8 mouse cellular contexts compared by ENCODE assay signal in genomic region chr15:81480977-81481379, GRCm38 (mm10). TPM values are rescaled to one million over a fixed set of nuclear protein-coding genes. Genes with fewer than 3 reads are reported as not detected.
A peak's percentile ranks its signal among the peaks of the same experiment; 100 is the strongest.
DNase-seq lines count a peak whose midpoint lies in the region; ATAC-seq and TF ChIP-seq lines count a peak whose summit lies in the region.

No protein-coding gene starts in this region.

- H3K4me3 ChIP-seq in heart, embryonic 14.5 days (ENCODE audit: control insufficient read depth in 1 of 2, insufficient read depth in 1 of 2, low read depth in 1 of 2, low read length in 2 of 2) = peak overlapping the region; percentile 33 to 40
- H3K4me3 ChIP-seq in macrophage (ENCODE audit: inconsistent target) = peak overlapping the region; percentile 43
- peak overlapping the region; percentile 62 for H3K4me3 ChIP-seq in spleen, adult 2 months (ENCODE audit: extremely low read depth, insufficient read depth, insufficient read length)

- peak; percentile 90 for ATAC-seq in CD4-positive, CD25-positive, alpha-beta regulatory T cell, adult 4 months
- no peak for ATAC-seq in heart, embryonic 14.5 days (ENCODE audit: insufficient number of reproducible peaks, insufficient read depth, low FRiP score, low read depth)

- H3K4me1 ChIP-seq in heart, embryonic 14.5 days (ENCODE audit: control insufficient read depth in 2 of 2, insufficient read depth in 2 of 2, low read length in 2 of 2) = peaks cover 2 to 3% of the 10 kb centered on the region in 2 experiments; a peak in 1 of 4 replicates
- H3K4me1 ChIP-seq in spleen, adult 2 months (ENCODE audit: control insufficient read depth, insufficient read depth, insufficient read length) = no peaks in the 10 kb centered on the region

- 0 out of 2 replicates have a peak, but pooled peaks cover 3% of the 10 kb centered on the region for H3K36me3 ChIP-seq in heart, embryonic 14.5 days (ENCODE audit: control insufficient read depth, insufficient read depth, low read length)
- H3K36me3 ChIP-seq in macrophage (ENCODE audit: inconsistent target) = no peaks in the 10 kb centered on the region
- H3K36me3 ChIP-seq in spleen, adult 2 months (ENCODE audit: control insufficient read depth, insufficient read depth, low read length) = no peaks in the 10 kb centered on the region

- peak; percentile 77 for DNase-seq in T-cell, adult 2 months (ENCODE audit: low spot score)
- DNase-seq in embryo, embryonic 11 days = peak; percentile 59
- DNase-seq in kidney, postnatal 14 days = peak; percentile 42
- DNase-seq in spleen, adult 2 months (ENCODE audit: low read depth in 1 of 2, low spot score in 2 of 2) = peak; percentile 67 to 81
- DNase-seq in layer of hippocampus, adult 8-10 months (ENCODE audit: low spot score in 2 of 2) = no peak

- TF ChIP-seq CTCF in spleen, adult 2 months (IDR thresholded peaks at IDR 0.05; ENCODE audit: extremely low read depth, insufficient read depth, insufficient read length, insufficient replicate concordance) = no peak

- WGBS in heart, embryonic 14.5 days = 11% methylated on average over 13 of the region's 13 CpGs
- 10% methylated on average over 13 of the region's 13 CpGs for WGBS in macrophage (ENCODE audit: missing documents)
- 16% methylated on average over 13 of the region's 13 CpGs for WGBS in spleen, adult 2 months

- no peak; the same call in 1 of the 2 replicates for TF ChIP-seq POLR2A in spleen, adult 2 months (IDR thresholded peaks at IDR 0.05; ENCODE audit: low read depth, low read length)

- H3K4me2 ChIP-seq in heart, embryonic 14.5 days (ENCODE audit: low read length) = peak overlapping the region; percentile 65

- no peaks in the 10 kb centered on the region for H3K9me3 ChIP-seq in heart, embryonic 14.5 days (ENCODE audit: control insufficient read depth, low read length)

- no peaks in the 10 kb centered on the region for H3K79me2 ChIP-seq in macrophage (ENCODE audit: inconsistent target)

- peak overlapping the region; percentile 57 for H3K9ac ChIP-seq in heart, embryonic 14.5 days (ENCODE audit: low read length)

- H3K27ac ChIP-seq in heart, embryonic 14.5 days (replicated peaks in 1 of 2; ENCODE audit: control insufficient read depth in 1 of 2, insufficient read depth in 1 of 2, low read depth in 2 of 2, low read length in 2 of 2) = no peak overlapping the region
- no peak overlapping the region for H3K27ac ChIP-seq in macrophage
- no peak overlapping the region for H3K27ac ChIP-seq in spleen, adult 2 months (ENCODE audit: insufficient read depth, low read length)

- H3K27me3 ChIP-seq in heart, embryonic 14.5 days (ENCODE audit: control insufficient read depth, insufficient read depth, low read length) = no peaks in the 10 kb centered on the region
- H3K27me3 ChIP-seq in spleen, adult 2 months (ENCODE audit: control insufficient read depth, insufficient read depth, low read length) = no peaks in the 10 kb centered on the region

RNA-seq across cellular contexts. Expression of gene Rbx1, which starts 14.9 kb away (rescaled TPM):
- polyA plus RNA-seq in CD4-positive, CD25-positive, alpha-beta regulatory T cell, adult 4 months (2017; shearing (Covaris generic)) = 100 to 1,000 TPM; 269 to 371 TPM
- 426 and 448 TPM in 2 replicates for polyA plus RNA-seq in heart, embryonic 14.5 days (2014; fragmentation: Nextera tagmentation; extraction: Ambion mirVana)
- 10 to 100 TPM; 35.9 to 97.8 (median 63.4) TPM for total RNA-seq in macrophage (2018; cell fraction: chromatin; rRNA removed)
- total RNA-seq in macrophage (2018; cell fraction: cytosol; rRNA removed) = 100 to 1,000 TPM; 120 to 186 (median 145) TPM
- 10 to 100 TPM; 28.8 to 97.5 (median 66.8) TPM for total RNA-seq in macrophage (2018; cell fraction: nucleus; rRNA removed)
- 69.0 to 118 TPM (median 86.1 TPM) in 3 replicates for polyA plus RNA-seq in macrophage (2018)
- polyA plus RNA-seq in spleen, adult 2 months (2012; rRNA removed) = 32.3 and 32.9 TPM in 2 replicates
- 100 to 1,000 TPM; 129 to 138 (median 132) TPM for total RNA-seq in layer of hippocampus, adult 8-10 months (2022)

Comparison
In these comparisons a context has a peak if more than half of its experiments do, and no peak if none do; other contexts are left out.
1. DNase-seq: peak in T-cell, adult 2 months (single experiment), embryo, embryonic 11 days (single experiment), kidney, postnatal 14 days (single experiment) and spleen, adult 2 months (2 of 2); none in layer of hippocampus, adult 8-10 months (0 of 2).
2. Peak in every context shown above with its lines, with median percentiles within 50 percentile points of each other: H3K4me3 ChIP-seq.